Mouse (Mus musculus) liver, postnatal 0 days (tissue): Measurements from ENCODE around the gene Susd5. TPM values are rescaled to one million over a fixed set of nuclear protein-coding genes. Genes with fewer than 3 reads are reported as not detected.
A peak's percentile ranks its signal among the peaks of the same experiment; 100 is the strongest.
"Not testable (repeated sequence)": the region's sequence is repeated elsewhere in the genome, so short reads cannot be mapped to it uniquely, and the experiment has no call there.

Source experiments
- ATAC-seq: fragments of 200-750 bp; cut with Nextera tagmentation; 2 replicates; pipeline ENCODE4 v1.8.0; 2017; ENCODE audit warnings: mild to moderate bottlenecking, moderate library complexity
- DNase-seq: peaks from one replicate; pipeline ENCODE4 v3.0.0-alpha.2; 2016
- H3K27ac ChIP-seq: fragments of 300-500 bp; sonication (generic); 2 replicates; pipeline ENCODE4 v1.5.1; 2014; ENCODE audit warnings: antibody characterized with exemption, moderate library complexity, mild to moderate bottlenecking, low read depth
- H3K27me3 ChIP-seq: fragments of 300-500 bp; sonication (generic); 2 replicates; pipeline ENCODE4 v1.6.1; 2014; ENCODE audit warnings: low read length, control low read depth, mixed read lengths; ENCODE audit not compliant: insufficient read depth
- H3K36me3 ChIP-seq: fragments of 300-500 bp; sonication (generic); replicated peaks from 2 replicates; pipeline ENCODE4 v1.6.1; 2014; ENCODE audit warnings: mild to moderate bottlenecking, control low read depth, low read length, moderate library complexity, mixed read lengths; ENCODE audit not compliant: insufficient read depth
- H3K4me1 ChIP-seq: fragments of 300-500 bp; sonication (generic); 2 replicates; pipeline ENCODE4 v1.6.1; 2014; ENCODE audit warnings: antibody characterized with exemption, mild to moderate bottlenecking, control low read depth; ENCODE audit not compliant: insufficient read depth
- H3K4me2 ChIP-seq: fragments of 300-500 bp; sonication (generic); 2 replicates; pipeline ENCODE4 v1.6.1; 2014; ENCODE audit warnings: low read depth, mild to moderate bottlenecking, low read length, moderate library complexity, mixed read lengths
- H3K4me3 ChIP-seq: fragments of 300-500 bp; sonication (generic); 2 replicates; pipeline ENCODE4 v1.5.1; 2014; ENCODE audit warnings: low read depth, low read length
- H3K9ac ChIP-seq: fragments of 300-500 bp; sonication (generic); replicated peaks from 2 replicates; pipeline ENCODE4 v1.6.1; 2014; ENCODE audit warnings: mild to moderate bottlenecking, moderate library complexity
- H3K9me3 ChIP-seq: fragments of 300-500 bp; sonication (generic); 2 replicates; pipeline ENCODE4 v1.6.1; 2016; ENCODE audit warnings: mild to moderate bottlenecking, control low read depth, low read length, mixed read lengths
- CTCF ChIP-seq: sonication (generic); IDR thresholded peaks from 2 replicates; pipeline ENCODE4 v1.5.1; 2016; ENCODE audit warnings: antibody characterized with exemption, low read depth
- EP300 ChIP-seq: IDR thresholded peaks from 2 replicates; pipeline ENCODE4 v1.6.1; 2016; ENCODE audit warnings: antibody characterized with exemption, low read depth, mild to moderate bottlenecking
- WGBS: fragments of 180-500 bp; shearing (Covaris S2); extraction: QIAGEN DNeasy Blood & Tissue Kit; methylation state at CpG from one replicate; pipeline ENCODE4 v1.1.7; 2014; ENCODE audit not compliant: insufficient replicate concordance; 5-methylcytosine and 5-hydroxymethylcytosine counted together
- polyA plus RNA-seq: library from polyadenylated mRNA; unstranded; fragments of >200 nt; fragmentation: Nextera tagmentation; extraction: Ambion mirVana; gene quantifications from 2 replicates; pipeline ENCODE4 v1.2.1, GENCODE M21; 2015

Susd5 gene
- polyA plus RNA-seq, 1 experiment from 2014 or later, result not detected

GRCm38 (mm10) chr9:114111161-114111560, 54.2 kb downstream of the Susd5 start:
- Histone ChIP-seq H3K4me2 (no peak overlapping the region), H3K27me3 (no peaks in the 10 kb centered on the region), H3K4me3 (no peak overlapping the region), H3K4me1 (no peaks in the 10 kb centered on the region), H3K9me3 (no peaks in the 10 kb centered on the region), H3K9ac (no peak overlapping the region), H3K36me3 (no peaks in the 10 kb centered on the region), H3K27ac (no peak overlapping the region)
- DNase-seq (no peak), ATAC-seq (no peak)
- WGBS, result 87% methylated on average over 8 of the region's 8 CpGs
- no peak for TF ChIP-seq CTCF
- no peak for TF ChIP-seq EP300

- WGBS, result 24% methylated on average over 6 of the region's 6 CpGs
- no peak for DNase-seq
Measured at GRCm38 (mm10) chr9:114112226-114112625, 55.3 kb downstream of the Susd5 start.

DNA sequence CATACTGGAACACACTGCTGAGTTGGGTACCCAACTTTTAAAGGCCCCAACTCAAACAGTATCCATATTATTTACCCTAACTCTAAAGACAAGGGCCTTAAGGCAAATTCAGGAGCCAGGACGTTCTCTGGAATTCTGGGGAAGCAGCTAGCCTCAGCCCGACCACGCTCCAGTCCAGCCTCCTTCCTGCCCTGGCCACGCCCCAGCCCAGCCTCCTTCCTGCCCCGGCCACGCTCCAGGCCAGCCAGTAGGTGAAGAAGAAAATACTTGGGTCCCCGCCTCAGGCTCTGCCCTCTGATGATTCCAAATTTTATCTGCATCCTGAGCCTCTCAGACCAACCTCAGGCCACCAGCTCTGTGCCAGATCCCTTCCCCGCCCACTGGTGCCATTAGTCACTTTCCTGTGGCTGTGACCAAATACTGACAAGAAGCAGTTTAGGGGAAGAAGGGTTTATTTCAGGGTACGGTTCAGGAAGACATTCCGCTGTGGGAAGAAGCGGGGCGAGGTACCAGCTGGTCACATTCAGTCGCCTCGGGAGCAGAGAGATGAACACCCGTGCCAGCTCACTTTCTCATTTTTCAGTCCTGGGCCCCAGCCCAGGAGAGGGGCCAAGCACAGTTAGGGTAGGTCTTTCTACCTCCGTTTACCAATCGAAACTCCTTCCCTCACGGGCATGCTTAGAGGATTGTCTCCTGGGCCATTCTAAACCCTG, 57.1 kb downstream of the Susd5 start:
- no peak for TF ChIP-seq EP300
- no peak for TF ChIP-seq CTCF
- H3K27me3 ChIP-seq, result no peaks in the 10 kb centered on the region
- WGBS, result 64% methylated on average over 18 of the region's 18 CpGs
- no peaks in the 10 kb centered on the region for H3K36me3 ChIP-seq
- H3K27ac ChIP-seq, result no peak overlapping the region
- no peak for DNase-seq
- no peaks in the 10 kb centered on the region for H3K4me1 ChIP-seq
- no peaks in the 10 kb centered on the region for H3K9me3 ChIP-seq
- no peak overlapping the region for H3K4me3 ChIP-seq
- no peak overlapping the region for H3K9ac ChIP-seq
- no peak for ATAC-seq
- no peak overlapping the region for H3K4me2 ChIP-seq

More at GRCm38 (mm10) chr9:114112226-114112625, 55.3 kb downstream of the Susd5 start:
- no peak overlapping the region for H3K27ac ChIP-seq
- H3K4me3 ChIP-seq, result no peak overlapping the region
- no peak overlapping the region for H3K4me2 ChIP-seq
- no peaks in the 10 kb centered on the region for H3K36me3 ChIP-seq
- H3K27me3 ChIP-seq, result no peaks in the 10 kb centered on the region
- no peak overlapping the region for H3K9ac ChIP-seq
- H3K4me1 ChIP-seq, result no peaks in the 10 kb centered on the region
- TF ChIP-seq EP300, result no peak
- no peak for TF ChIP-seq CTCF
- ATAC-seq, result no peak
- no peaks in the 10 kb centered on the region for H3K9me3 ChIP-seq

GRCm38 (mm10) chr9:114116672-114117071, 59.7 kb downstream of the Susd5 start:
- peak; percentile 72 for TF ChIP-seq CTCF
- peak; percentile 66 for DNase-seq
- WGBS, result 12% methylated on average over 5 of the region's 5 CpGs

DNA sequence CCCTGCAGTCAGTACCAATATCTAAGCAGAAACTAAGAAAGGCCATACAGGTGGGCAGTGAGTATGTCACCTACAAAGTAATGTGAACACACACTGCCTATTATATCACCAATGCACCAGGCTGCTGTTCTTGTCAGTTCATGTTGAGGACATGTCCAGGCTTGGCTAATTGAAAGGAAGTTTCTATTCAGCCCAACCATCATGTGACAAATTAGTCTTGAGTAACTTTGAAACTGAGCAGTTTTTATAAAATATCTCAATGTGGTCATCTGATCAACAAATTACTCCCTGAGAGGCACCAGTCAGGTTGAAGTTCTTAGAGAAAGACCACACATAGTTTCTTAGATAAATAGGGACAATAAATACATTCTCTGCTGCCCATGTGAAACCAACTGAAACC, 65.9 kb downstream of the Susd5 start:
- not testable (repeated sequence) for H3K4me2 ChIP-seq, H3K4me1 ChIP-seq, H3K4me3 ChIP-seq, H3K9me3 ChIP-seq, ATAC-seq, H3K27me3 ChIP-seq, DNase-seq, H3K27ac ChIP-seq, H3K9ac ChIP-seq, H3K36me3 ChIP-seq

More at GRCm38 (mm10) chr9:114116672-114117071, 59.7 kb downstream of the Susd5 start:
- ATAC-seq, H3K4me3 ChIP-seq, H3K9ac ChIP-seq, H3K27ac ChIP-seq, H3K36me3 ChIP-seq, H3K4me1 ChIP-seq, H3K9me3 ChIP-seq, H3K4me2 ChIP-seq, H3K27me3 ChIP-seq: not testable (repeated sequence)

GRCm38 (mm10) chr9:114129273-114129835, 72.4 kb downstream of the Susd5 start:
- 69% methylated on average over 1 of the region's 1 CpGs for WGBS
- H3K27me3 ChIP-seq, H3K36me3 ChIP-seq, H3K4me2 ChIP-seq, H3K9ac ChIP-seq, H3K27ac ChIP-seq, ATAC-seq, H3K4me1 ChIP-seq, H3K4me3 ChIP-seq, H3K9me3 ChIP-seq, DNase-seq: not testable (repeated sequence)

Other genes starting within 250 kb of the Susd5 start
- gene Ubp1, start 126.2 kb upstream of the Susd5 start, polyA plus RNA-seq, result 22.6 and 22.8 TPM in 2 replicates
- 0.25 and 0.32 TPM in 2 replicates for gene Fbxl2, start 10.9 kb upstream of the Susd5 start, polyA plus RNA-seq